Mouse (Mus musculus): ENCODE measurements at regions not wholly inside any gene's neighbourhood (a gene's known extent, or its start where the extent isn't known, plus 50 kb on each side); places are given as distances from the start of the nearest gene placed in this dataset.

DNA sequence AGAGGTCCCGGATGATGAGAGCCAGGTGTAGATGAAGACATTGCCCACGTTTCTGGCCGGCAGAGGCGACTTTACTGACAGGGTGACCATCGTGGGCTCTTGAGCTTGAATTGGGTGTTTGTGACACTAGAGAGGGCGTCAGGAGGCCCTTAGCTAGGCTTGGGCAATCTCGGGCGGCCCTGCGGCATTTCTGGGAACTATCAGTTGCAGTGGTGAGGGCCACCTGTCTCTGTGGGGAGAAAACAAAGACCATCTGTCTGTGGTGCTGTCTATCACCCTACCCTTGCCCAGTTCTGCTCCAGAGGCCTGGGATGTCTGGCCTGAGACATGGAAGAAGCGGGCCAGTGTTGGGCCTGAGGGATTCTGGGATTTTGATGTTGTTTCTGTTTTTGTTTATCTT, 66.2 kb upstream of the Slc6a6 start:
- TF ChIP-seq CTCF (IDR thresholded peaks at IDR 0.05; ENCODE audit: control insufficient read depth, insufficient read depth, insufficient read length) (no peak), USF1 (IDR thresholded peaks at IDR 0.05; ENCODE audit: low read depth) (no peak), CEBPB (IDR thresholded peaks at IDR 0.05; ENCODE audit: low read depth) (no peak), FOSL1 (IDR thresholded peaks at IDR 0.05; ENCODE audit: insufficient read depth, low read length, poor library complexity, severe bottlenecking) (no peak)
